Mouse (Mus musculus) E14TG2a.4 (cell line): Measurements from ENCODE around the gene Pcsk2.

ENCODE experiments used
- H3K27me3 ChIP-seq: 2 replicates; pipeline ENCODE4 v1.6.1; 2014; ENCODE audit warnings: low read length, control low read depth; ENCODE audit not compliant: insufficient read depth
- H3K36me3 ChIP-seq: 2 replicates; pipeline ENCODE4 v1.6.1; 2014; ENCODE audit warnings: low read length, control low read depth; ENCODE audit not compliant: insufficient read depth
- H3K4me1 ChIP-seq: replicated peaks from 2 replicates; pipeline ENCODE4 v1.6.1; 2014; ENCODE audit warnings: low read depth, low read length, control low read depth
- H3K4me3 ChIP-seq: replicated peaks from 2 replicates; pipeline ENCODE4 v1.5.1; 2014; ENCODE audit warnings: mild to moderate bottlenecking, low read length
- H3K9me3 ChIP-seq: 2 replicates; pipeline ENCODE4 v1.6.1; 2014; ENCODE audit warnings: low read length, control low read depth
- CTCF ChIP-seq: conservative IDR thresholded peaks from 2 replicates; pipeline ENCODE4 v1.5.1; 2014; ENCODE audit warnings: low read length
- NANOG ChIP-seq: IDR thresholded peaks from 2 replicates; pipeline ENCODE4 v1.6.1; 2014; ENCODE audit warnings: borderline replicate concordance, low read length, mixed read lengths
- POU5F1 ChIP-seq: IDR thresholded peaks from 2 replicates; pipeline ENCODE4 v1.6.1; 2014; ENCODE audit warnings: low read length, borderline replicate concordance

Pcsk2 gene

DNA sequence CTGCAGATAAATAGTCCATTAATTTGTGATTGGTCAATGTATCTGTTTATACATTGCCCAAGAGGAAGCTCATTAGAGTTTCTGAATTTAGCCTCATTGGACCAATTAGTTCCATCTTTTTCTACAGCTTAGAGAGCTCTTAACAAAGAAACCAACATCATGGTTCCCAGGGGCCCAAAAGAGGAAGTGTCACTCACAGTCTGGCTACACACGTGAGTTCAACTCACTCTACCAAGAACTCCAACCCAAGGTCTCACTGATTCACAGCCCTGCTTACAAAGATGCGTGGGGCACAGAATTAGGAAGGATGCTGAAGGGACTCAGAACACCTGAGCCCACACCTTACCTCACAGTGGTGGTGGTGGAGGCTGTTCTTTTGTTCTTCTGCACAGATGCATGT, 19.1 kb downstream of the Pcsk2 start:
- no peak for TF ChIP-seq CTCF
- no peak for TF ChIP-seq NANOG
- no peak for TF ChIP-seq POU5F1
- no peaks in the 10 kb centered on the region for H3K9me3 ChIP-seq
- H3K4me3 ChIP-seq, result no peak overlapping the region
- H3K27me3 ChIP-seq, result no peaks in the 10 kb centered on the region
- no peaks in the 10 kb centered on the region for H3K4me1 ChIP-seq
- H3K36me3 ChIP-seq, result no peaks in the 10 kb centered on the region

DNA sequence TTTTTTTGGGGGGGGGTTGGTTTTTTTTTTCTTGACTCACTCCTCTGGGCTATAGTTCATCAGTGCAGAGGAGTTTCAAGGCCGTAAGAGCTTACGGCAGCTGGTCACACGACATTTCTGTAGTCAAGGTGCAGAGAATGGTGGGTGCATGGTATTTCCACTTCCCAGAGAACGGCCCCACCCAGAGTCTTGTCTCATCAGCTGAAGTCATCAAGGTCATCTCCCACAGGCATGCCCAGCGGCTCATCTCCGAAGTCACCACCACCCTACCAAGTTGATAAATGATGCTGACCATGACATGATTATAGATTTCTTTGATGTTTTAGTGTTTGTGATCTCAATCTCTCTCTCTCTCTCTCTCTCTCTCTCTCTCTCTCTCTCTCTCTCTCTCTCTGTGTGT, 20.0 kb downstream of the Pcsk2 start:
- Histone ChIP-seq H3K9me3 (no peaks in the 10 kb centered on the region), H3K36me3 (no peaks in the 10 kb centered on the region), H3K4me3 (no peak overlapping the region), H3K4me1 (no peaks in the 10 kb centered on the region), H3K27me3 (no peaks in the 10 kb centered on the region)
- TF ChIP-seq CTCF (no peak), POU5F1 (no peak), NANOG (no peak)

DNA sequence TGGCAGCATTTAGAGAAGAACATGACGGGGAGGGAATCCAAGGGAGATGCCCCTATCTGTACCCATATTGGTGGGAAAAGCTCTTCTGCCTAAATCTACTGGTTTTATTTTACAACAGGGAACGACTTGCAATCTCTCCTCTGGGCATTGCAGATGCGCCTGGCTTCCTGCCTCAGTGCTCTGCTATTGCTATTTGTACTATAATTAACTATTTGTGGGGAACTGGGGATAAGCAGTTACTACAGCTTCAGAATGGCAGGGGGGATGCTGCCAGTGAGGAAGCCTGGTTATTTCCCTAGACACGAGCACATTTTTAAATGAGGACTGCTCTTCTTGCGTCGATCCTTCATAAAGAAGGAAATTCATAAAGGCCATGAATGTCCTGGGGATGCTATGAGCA, 39.4 kb downstream of the Pcsk2 start:
- Histone ChIP-seq H3K36me3 (no peaks in the 10 kb centered on the region), H3K9me3 (no peaks in the 10 kb centered on the region), H3K4me3 (no peak overlapping the region), H3K4me1 (peaks cover 18% of the 10 kb centered on the region), H3K27me3 (no peaks in the 10 kb centered on the region)
- no peak for TF ChIP-seq POU5F1
- TF ChIP-seq CTCF, result no peak
- TF ChIP-seq NANOG, result no peak

DNA sequence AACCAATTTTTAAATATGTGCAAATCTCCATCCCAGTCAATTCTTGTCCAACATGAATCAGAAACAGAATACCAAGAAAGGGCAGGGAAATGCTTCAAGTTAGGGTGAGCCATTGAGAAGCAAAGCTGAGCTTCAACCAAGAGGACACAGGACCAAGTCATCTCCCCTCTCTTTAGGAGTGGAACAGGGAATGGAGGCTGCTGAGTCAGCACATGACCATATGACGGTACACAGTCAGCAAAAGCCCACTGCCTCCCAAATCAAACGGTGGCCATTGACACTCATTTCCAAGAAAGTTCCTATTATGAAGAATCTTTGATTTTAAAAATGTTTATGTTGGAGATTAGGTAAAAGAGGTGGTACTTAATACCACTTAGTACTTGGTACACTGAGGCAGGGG, 44.4 kb downstream of the Pcsk2 start:
- H3K9me3 ChIP-seq, result no peaks in the 10 kb centered on the region
- H3K36me3 ChIP-seq, result no peaks in the 10 kb centered on the region
- no peak for TF ChIP-seq NANOG
- TF ChIP-seq CTCF, result no peak
- TF ChIP-seq POU5F1, result no peak
- no peaks in the 10 kb centered on the region for H3K27me3 ChIP-seq
- no peak overlapping the region for H3K4me3 ChIP-seq
- H3K4me1 ChIP-seq, result no peaks in the 10 kb centered on the region

DNA sequence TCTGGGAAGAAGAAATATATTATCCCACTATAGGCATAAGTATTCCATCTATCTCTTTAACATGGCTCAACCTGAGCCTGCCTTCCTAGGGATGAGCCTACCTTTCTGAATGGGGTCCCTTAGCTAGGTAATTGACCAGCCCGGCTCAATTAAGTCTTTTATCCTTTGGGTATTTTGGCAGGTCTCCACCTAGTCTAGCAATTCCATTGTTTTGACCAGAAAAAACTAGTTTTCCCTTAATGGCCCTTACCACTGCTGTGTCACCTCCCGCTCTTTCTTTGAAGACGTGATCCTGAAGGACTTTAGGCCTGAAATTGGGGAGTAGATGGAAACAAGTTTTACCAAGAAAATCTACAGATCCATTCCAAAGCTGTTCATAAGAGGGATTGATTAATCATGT, 57.1 kb downstream of the Pcsk2 start:
- TF ChIP-seq NANOG, result no peak
- TF ChIP-seq POU5F1, result no peak
- no peak for TF ChIP-seq CTCF
- H3K4me1 ChIP-seq, result peaks cover 32% of the 10 kb centered on the region
- H3K4me3 ChIP-seq, result no peak overlapping the region
- no peaks in the 10 kb centered on the region for H3K36me3 ChIP-seq
- H3K9me3 ChIP-seq, result no peaks in the 10 kb centered on the region
- H3K27me3 ChIP-seq, result no peaks in the 10 kb centered on the region

DNA sequence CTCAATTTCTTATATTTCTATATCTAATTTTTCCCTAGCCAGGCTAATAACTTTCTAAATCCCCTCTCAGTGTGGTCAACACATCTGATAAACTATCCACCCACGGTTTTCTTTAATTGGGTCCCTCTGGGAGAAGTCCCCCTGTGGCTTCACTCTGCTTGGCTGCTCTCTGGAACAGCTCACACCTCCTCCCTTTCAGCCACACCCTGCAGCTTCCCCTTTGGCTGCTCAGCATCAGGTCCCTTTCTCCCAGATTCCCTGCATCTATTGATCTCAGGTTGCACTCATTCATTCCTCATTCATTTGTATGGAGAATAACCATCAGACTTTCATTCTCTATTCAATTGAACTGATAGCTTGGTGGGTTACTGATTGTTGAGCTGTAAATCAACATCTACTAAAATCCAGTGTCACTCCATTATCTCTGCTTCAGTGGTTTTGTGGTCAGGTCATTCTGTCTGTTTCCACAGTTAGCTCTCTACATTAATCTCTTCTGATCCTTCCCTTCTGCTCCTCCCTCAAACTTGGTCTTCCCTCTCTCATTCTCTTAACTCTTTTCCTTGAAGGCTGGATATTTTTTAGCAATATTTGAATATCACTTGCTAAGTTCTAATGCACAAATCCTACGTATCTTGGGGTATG, 58.0 kb downstream of the Pcsk2 start:
- H3K4me1 ChIP-seq, result peaks cover 32% of the 10 kb centered on the region
- H3K27me3 ChIP-seq, result no peaks in the 10 kb centered on the region
- no peak overlapping the region for H3K4me3 ChIP-seq
- TF ChIP-seq NANOG (peak; percentile 92), CTCF (no peak)
- H3K9me3 ChIP-seq, result no peaks in the 10 kb centered on the region
- H3K36me3 ChIP-seq, result no peaks in the 10 kb centered on the region

DNA sequence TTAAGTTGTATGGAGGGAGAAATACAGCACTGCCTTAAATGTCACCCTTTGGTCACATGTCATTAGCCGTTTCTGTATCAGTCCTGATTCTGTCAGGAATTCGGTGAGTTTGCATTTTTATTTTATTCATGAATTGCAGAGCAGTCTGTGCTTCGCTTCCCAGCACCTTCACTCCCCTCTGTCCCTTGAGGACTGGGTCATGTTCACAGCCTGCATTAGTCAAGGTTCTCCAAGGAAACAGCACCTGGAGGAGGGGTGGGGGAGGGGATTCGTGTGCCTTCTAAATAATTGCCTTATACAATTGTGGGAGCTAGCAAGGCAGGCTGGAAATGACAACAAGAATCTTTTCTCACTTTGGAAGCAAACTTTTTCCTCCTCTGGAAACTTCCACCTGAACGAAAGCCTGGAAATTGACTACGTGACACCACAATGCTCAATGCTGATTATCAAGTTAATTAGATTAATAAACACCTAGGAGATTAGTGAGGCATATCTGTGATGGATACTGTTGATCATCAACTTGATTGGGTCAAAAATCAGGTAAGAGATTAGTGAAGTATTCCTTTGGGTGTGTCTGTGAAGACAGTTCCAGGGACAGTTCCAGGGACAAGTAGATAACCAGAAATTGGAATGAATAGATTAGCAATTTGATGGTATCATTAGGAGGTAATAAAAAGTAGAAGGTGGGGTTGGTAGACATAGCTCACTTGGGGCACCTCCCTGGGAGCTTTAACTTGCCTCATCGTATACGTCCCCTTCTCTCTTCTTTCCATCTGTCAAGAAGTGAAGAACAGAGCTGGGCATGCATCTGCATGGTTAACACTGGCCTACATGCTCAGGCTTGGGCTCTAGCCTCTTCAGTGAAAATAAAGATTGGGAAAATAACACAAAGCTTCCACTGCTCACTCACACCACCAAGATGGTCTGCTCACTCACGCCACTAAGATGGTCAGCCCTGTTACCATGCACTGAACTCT, 64.7 kb downstream of the Pcsk2 start:
- Histone ChIP-seq H3K4me1 (no peaks in the 10 kb centered on the region; the same call in 1 of the 2 replicates), H3K4me3 (no peak overlapping the region), H3K36me3 (no peaks in the 10 kb centered on the region), H3K9me3 (no peaks in the 10 kb centered on the region; the same call in 1 of the 2 replicates), H3K27me3 (no peaks in the 10 kb centered on the region)
- TF ChIP-seq NANOG (no peak), POU5F1 (no peak), CTCF (no peak)

DNA sequence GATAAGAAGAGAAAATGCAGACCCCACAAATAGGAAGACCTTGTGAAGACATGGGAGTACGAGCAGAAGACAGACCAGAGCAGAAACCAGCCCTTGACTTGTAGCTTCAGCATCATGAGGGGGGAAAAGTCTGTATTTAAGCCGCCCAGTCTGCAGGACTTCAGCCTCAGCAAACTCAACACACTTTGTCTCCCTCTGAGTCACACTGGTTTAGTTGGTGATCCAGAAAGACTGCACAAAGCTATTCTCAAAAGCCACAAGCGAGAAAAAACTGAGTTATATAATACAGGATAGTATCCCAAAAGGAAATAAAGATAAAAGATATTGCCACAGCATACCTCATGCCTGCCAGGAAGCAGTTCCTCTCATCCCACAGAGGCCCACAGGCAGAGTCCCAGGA, 67.5 kb downstream of the Pcsk2 start:
- TF ChIP-seq NANOG, result no peak
- TF ChIP-seq POU5F1, result no peak
- TF ChIP-seq CTCF, result no peak
- Histone ChIP-seq H3K36me3 (no peaks in the 10 kb centered on the region), H3K4me1 (no peaks in the 10 kb centered on the region; the same call in 1 of the 2 replicates), H3K4me3 (no peak overlapping the region), H3K9me3 (no peaks in the 10 kb centered on the region; the same call in 1 of the 2 replicates), H3K27me3 (no peaks in the 10 kb centered on the region)

DNA sequence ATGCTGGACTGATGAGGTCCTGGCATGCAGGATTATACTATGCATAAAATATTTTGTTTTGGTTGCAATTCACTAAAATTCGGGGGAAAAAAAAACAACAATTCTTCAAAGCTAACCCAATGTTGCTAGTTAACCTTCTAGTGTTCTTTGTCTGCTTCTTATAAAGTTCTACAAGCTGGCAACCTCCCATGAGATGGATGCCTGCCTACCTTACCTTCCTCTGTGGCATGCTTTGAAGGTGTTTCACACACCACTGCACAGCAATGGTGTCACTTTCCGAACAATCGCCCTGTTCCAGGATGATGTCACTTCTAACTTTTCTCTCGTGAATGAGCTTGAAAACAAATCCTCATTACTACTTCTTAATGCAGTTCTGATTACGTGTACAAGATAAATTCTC, 68.8 kb downstream of the Pcsk2 start:
- H3K9me3 ChIP-seq, result no peaks in the 10 kb centered on the region; the same call in 1 of the 2 replicates
- no peaks in the 10 kb centered on the region for H3K27me3 ChIP-seq
- TF ChIP-seq POU5F1, result no peak
- no peak overlapping the region for H3K4me3 ChIP-seq
- H3K4me1 ChIP-seq, result no peaks in the 10 kb centered on the region; the same call in 1 of the 2 replicates
- no peaks in the 10 kb centered on the region for H3K36me3 ChIP-seq
